Mouse (Mus musculus): ENCODE measurements around the gene Gnao1. TPM values are rescaled to one million over a fixed set of nuclear protein-coding genes. Genes with fewer than 3 reads are reported as not detected.

The Gnao1 gene
- polyA plus RNA-seq, 1 experiment = 4.1 TPM

- H3K4me3 ChIP-seq (replicated peaks; ENCODE audit: control insufficient read depth, low read depth, low read length) = no peak overlapping the region
- 90% methylated on average over 4 of the region's 4 CpGs for WGBS
- TF ChIP-seq POLR2A (IDR thresholded peaks at IDR 0.05; ENCODE audit: borderline replicate concordance, control insufficient read depth, low read depth, low read length) (no peak), CTCF (IDR thresholded peaks at IDR 0.05; ENCODE audit: control insufficient read depth, insufficient read depth, low read length) (no peak)
- H3K4me1 ChIP-seq (ENCODE audit: control insufficient read depth, insufficient read depth, low read length) = no peaks in the 10 kb centered on the region
- no peak overlapping the region for H3K27ac ChIP-seq (ENCODE audit: control insufficient read depth, insufficient read depth, low read depth, low read length, poor library complexity)
These were observed 119.5 kb downstream of the Gnao1 start for GRCm38 (mm10) chr8:93929233-93929632.

- no peak overlapping the region for H3K4me3 ChIP-seq (replicated peaks; ENCODE audit: control insufficient read depth, low read depth, low read length)
- 79% methylated on average over 6 of the region's 6 CpGs for WGBS
- no peaks in the 10 kb centered on the region for H3K4me1 ChIP-seq (ENCODE audit: control insufficient read depth, insufficient read depth, low read length)
- no peak overlapping the region for H3K27ac ChIP-seq (ENCODE audit: control insufficient read depth, insufficient read depth, low read depth, low read length, poor library complexity)
- TF ChIP-seq POLR2A (IDR thresholded peaks at IDR 0.05; ENCODE audit: borderline replicate concordance, control insufficient read depth, low read depth, low read length) (no peak), CTCF (IDR thresholded peaks at IDR 0.05; ENCODE audit: control insufficient read depth, insufficient read depth, low read length) (no peak)
These were observed 121.6 kb downstream of the Gnao1 start for GRCm38 (mm10) chr8:93931336-93931735.

GRCm38 (mm10) chr8:93932873-93933272, 123.1 kb downstream of the Gnao1 start:
- no peak overlapping the region for H3K27ac ChIP-seq (ENCODE audit: control insufficient read depth, insufficient read depth, low read depth, low read length, poor library complexity)
- TF ChIP-seq POLR2A (IDR thresholded peaks at IDR 0.05; ENCODE audit: borderline replicate concordance, control insufficient read depth, low read depth, low read length) (no peak), CTCF (IDR thresholded peaks at IDR 0.05; ENCODE audit: control insufficient read depth, insufficient read depth, low read length) (peak; percentile 85)
- 21% methylated on average over 6 of the region's 6 CpGs for WGBS
- no peak overlapping the region for H3K4me3 ChIP-seq (replicated peaks; ENCODE audit: control insufficient read depth, low read depth, low read length)
- no peaks in the 10 kb centered on the region for H3K4me1 ChIP-seq (ENCODE audit: control insufficient read depth, insufficient read depth, low read length)

- no peak overlapping the region for H3K4me3 ChIP-seq (replicated peaks; ENCODE audit: control insufficient read depth, low read depth, low read length)
- no peak overlapping the region for H3K27ac ChIP-seq (ENCODE audit: control insufficient read depth, insufficient read depth, low read depth, low read length, poor library complexity)
- no peaks in the 10 kb centered on the region for H3K4me1 ChIP-seq (ENCODE audit: control insufficient read depth, insufficient read depth, low read length)
- no peak for TF ChIP-seq POLR2A (IDR thresholded peaks at IDR 0.05; ENCODE audit: borderline replicate concordance, control insufficient read depth, low read depth, low read length)
- TF ChIP-seq CTCF (IDR thresholded peaks at IDR 0.05; ENCODE audit: control insufficient read depth, insufficient read depth, low read length) = no peak
- 70% methylated on average over 2 of the region's 2 CpGs for WGBS
These were observed 123.5 kb downstream of the Gnao1 start for GRCm38 (mm10) chr8:93933288-93933687.

GRCm38 (mm10) chr8:93938193-93938592, 128.4 kb downstream of the Gnao1 start:
- H3K27ac ChIP-seq (ENCODE audit: control insufficient read depth, insufficient read depth, low read depth, low read length, poor library complexity) = no peak overlapping the region
- no peak overlapping the region for H3K4me3 ChIP-seq (replicated peaks; ENCODE audit: control insufficient read depth, low read depth, low read length)
- no peaks in the 10 kb centered on the region for H3K4me1 ChIP-seq (ENCODE audit: control insufficient read depth, insufficient read depth, low read length)
- 69% methylated on average over 3 of the region's 3 CpGs for WGBS
- no peak for TF ChIP-seq CTCF (IDR thresholded peaks at IDR 0.05; ENCODE audit: control insufficient read depth, insufficient read depth, low read length)
- no peak for TF ChIP-seq POLR2A (IDR thresholded peaks at IDR 0.05; ENCODE audit: borderline replicate concordance, control insufficient read depth, low read depth, low read length)

GRCm38 (mm10) chr8:93940542-93941423, 131.0 kb downstream of the Gnao1 start:
- Histone ChIP-seq H3K4me1 (ENCODE audit: control insufficient read depth, insufficient read depth, low read length) (no peaks in the 10 kb centered on the region), H3K27ac (ENCODE audit: control insufficient read depth, insufficient read depth, low read depth, low read length, poor library complexity) (no peak overlapping the region), H3K4me3 (replicated peaks; ENCODE audit: control insufficient read depth, low read depth, low read length) (no peak overlapping the region)
- TF ChIP-seq POLR2A (IDR thresholded peaks at IDR 0.05; ENCODE audit: borderline replicate concordance, control insufficient read depth, low read depth, low read length) (no peak), CTCF (IDR thresholded peaks at IDR 0.05; ENCODE audit: control insufficient read depth, insufficient read depth, low read length) (no peak)
- WGBS = 42% methylated on average over 11 of the region's 11 CpGs

- WGBS = 60% methylated on average over 4 of the region's 4 CpGs
- no peaks in the 10 kb centered on the region for H3K4me1 ChIP-seq (ENCODE audit: control insufficient read depth, insufficient read depth, low read length)
- TF ChIP-seq POLR2A (IDR thresholded peaks at IDR 0.05; ENCODE audit: borderline replicate concordance, control insufficient read depth, low read depth, low read length) (no peak), CTCF (IDR thresholded peaks at IDR 0.05; ENCODE audit: control insufficient read depth, insufficient read depth, low read length) (no peak)
These were observed 131.9 kb downstream of the Gnao1 start for GRCm38 (mm10) chr8:93941636-93942054.

GRCm38 (mm10) chr8:93945781-93946180, 136.0 kb downstream of the Gnao1 start:
- TF ChIP-seq CTCF (IDR thresholded peaks at IDR 0.05; ENCODE audit: control insufficient read depth, insufficient read depth, low read length) = no peak
- no peak for TF ChIP-seq POLR2A (IDR thresholded peaks at IDR 0.05; ENCODE audit: borderline replicate concordance, control insufficient read depth, low read depth, low read length)
- Histone ChIP-seq H3K27ac (ENCODE audit: control insufficient read depth, insufficient read depth, low read depth, low read length, poor library complexity) (no peak overlapping the region), H3K4me3 (replicated peaks; ENCODE audit: control insufficient read depth, low read depth, low read length) (no peak overlapping the region), H3K4me1 (ENCODE audit: control insufficient read depth, insufficient read depth, low read length) (no peaks in the 10 kb centered on the region)
- WGBS = 85% methylated on average over 4 of the region's 4 CpGs

More at GRCm38 (mm10) chr8:93941636-93942054, 131.9 kb downstream of the Gnao1 start:
- no peak overlapping the region for H3K4me3 ChIP-seq (replicated peaks; ENCODE audit: control insufficient read depth, low read depth, low read length)
- no peak overlapping the region for H3K27ac ChIP-seq (ENCODE audit: control insufficient read depth, insufficient read depth, low read depth, low read length, poor library complexity)
